Mouse (Mus musculus) Patski (cell line): ENCODE data around the gene D630045J12Rik. TPM values are rescaled to one million over a fixed set of nuclear protein-coding genes. Genes with fewer than 3 reads are reported as not detected.
A peak's percentile ranks its signal among the peaks of the same experiment; 100 is the strongest.

Source experiments
- ATAC-seq: fragments of 100-300 bp; one replicate; pipeline ENCODE4 v1.8.0; 2021
- CTCF ChIA-PET: fragments of 350-600 bp; sonication (Branson Sonifier 250); formaldehyde crosslinking; loops from one replicate; lab custom pipeline; 2022; ENCODE audit warnings: inconsistent platforms; lab: Charles Lee
- POLR2A ChIA-PET: fragments of 350-600 bp; sonication (Branson Sonifier 250); formaldehyde crosslinking; loops from one replicate; lab custom pipeline; 2022; ENCODE audit warnings: antibody characterized with exemption, inconsistent platforms; lab: Charles Lee
- DNase-seq: peaks from one replicate; pipeline ENCODE4 v3.0.0-alpha.2; 2011; ENCODE audit warnings: low read depth, low spot score
- H3K27me3 ChIP-seq: fragments of 371-371 bp; one replicate; pipeline ENCODE4 v1.5.1; 2021
- CTCF ChIP-seq: fragments of 100-300 bp; IDR thresholded peaks from one replicate; pipeline ENCODE4 v1.5.1; 2021
- in situ Hi-C: fragments of 300-500 bp; cut with MboI; formaldehyde crosslinking; loops from 3 replicates; pipeline ENCODE4 v1.11.1; 2018; ENCODE audit warnings: low pct_unique_long_range_greater_than_20kb, mixed read lengths
- polyA plus RNA-seq: library from polyadenylated mRNA; unstranded; gene quantifications from one replicate; pipeline ENCODE4 v1.2.3, GENCODE M21; 2021

The D630045J12Rik gene
- polyA plus RNA-seq, 1 experiment from 2014 or later: 6.5 TPM

GRCm38 (mm10) chr6:38160102-38160501 lies 93.7 kb downstream of the D630045J12Rik start:
- ChIA-PET POLR2A (no interaction called here), CTCF (interaction anchor here (0.6 to 2.1 kb wide), 10 partner anchors 9 to 169 kb away, joined by 3 to 9 read pairs (median 3); no protein-coding TSS in a partner anchor)
- in situ Hi-C loops: loop anchor here (25.0 kb wide), 1 partner anchor 152 kb away; no protein-coding TSS in a partner anchor
- no peaks in the 10 kb centered on the region for H3K27me3 ChIP-seq
- DNase-seq (no peak), ATAC-seq (peak; percentile 38)
- TF ChIP-seq CTCF: peak; percentile 89

- ChIA-PET POLR2A (no interaction called here), CTCF (interaction anchor here (1.0 to 2.1 kb wide), 5 partner anchors 11 to 77 kb away, joined by 3 to 6 read pairs (median 3); no protein-coding TSS in a partner anchor)
- no peak for ATAC-seq
- H3K27me3 ChIP-seq: no peaks in the 10 kb centered on the region
- no peak for TF ChIP-seq CTCF
- in situ Hi-C loops: loop anchor here (10.0 to 25.0 kb wide), 2 partner anchors 153 to 155 kb away; no protein-coding TSS in a partner anchor
- no peak for DNase-seq
Observed at GRCm38 (mm10) chr6:38159576-38159975, 94.2 kb downstream of the D630045J12Rik start.

- ChIA-PET POLR2A (no interaction called here), CTCF (no interaction called here)
- TF ChIP-seq CTCF: no peak
- ATAC-seq (no peak), DNase-seq (no peak)
- H3K27me3 ChIP-seq: no peaks in the 10 kb centered on the region
- in situ Hi-C loops: loop anchor here (10.0 to 25.0 kb wide), 2 partner anchors 153 to 154 kb away; no protein-coding TSS in a partner anchor
Observed at GRCm38 (mm10) chr6:38157925-38158324, 95.9 kb downstream of the D630045J12Rik start.

GRCm38 (mm10) chr6:38156204-38156603 lies 97.6 kb downstream of the D630045J12Rik start:
- ATAC-seq: no peak
- DNase-seq: no peak
- TF ChIP-seq CTCF: no peak
- no peaks in the 10 kb centered on the region for H3K27me3 ChIP-seq
- in situ Hi-C loops: loop anchor here (10.0 to 25.0 kb wide), 2 partner anchors 151 to 156 kb away; no protein-coding TSS in a partner anchor
- ChIA-PET POLR2A (no interaction called here), CTCF (interaction anchor here (0.8 to 1.3 kb wide), 5 partner anchors 14 to 150 kb away, joined by 3 to 4 read pairs (median 3); no protein-coding TSS in a partner anchor)

GRCm38 (mm10) chr6:38152305-38152704 lies 101.5 kb downstream of the D630045J12Rik start:
- DNase-seq (no peak), ATAC-seq (no peak)
- in situ Hi-C loops: loop anchor here (10.0 to 25.0 kb wide), 2 partner anchors 148 to 160 kb away; no protein-coding TSS in a partner anchor
- no peak for TF ChIP-seq CTCF
- no peaks in the 10 kb centered on the region for H3K27me3 ChIP-seq
- POLR2A ChIA-PET: interaction anchor here (1.0 kb wide), 1 partner anchor 15 kb away, joined by 3 read pairs; no protein-coding TSS in a partner anchor
- CTCF ChIA-PET: no interaction called here

GRCm38 (mm10) chr6:38149483-38149882 lies 104.3 kb downstream of the D630045J12Rik start:
- TF ChIP-seq CTCF: no peak
- in situ Hi-C loops: no loop called here
- ATAC-seq: no peak
- H3K27me3 ChIP-seq: no peaks in the 10 kb centered on the region
- POLR2A ChIA-PET: interaction anchor here (0.9 kb wide), 1 partner anchor 77 kb away, joined by 3 read pairs; no protein-coding TSS in a partner anchor
- CTCF ChIA-PET: interaction anchor here (1.9 kb wide), 1 partner anchor 11 kb away, joined by 9 read pairs; no protein-coding TSS in a partner anchor
- DNase-seq: no peak

- POLR2A ChIA-PET: interaction anchor here (0.9 kb wide), 1 partner anchor 76 kb away, joined by 3 read pairs; no protein-coding TSS in a partner anchor
Observed at GRCm38 (mm10) chr6:38148626-38149025, 105.2 kb downstream of the D630045J12Rik start.

GRCm38 (mm10) chr6:38147301-38147700 lies 106.5 kb downstream of the D630045J12Rik start:
- no peak for TF ChIP-seq CTCF
- ChIA-PET POLR2A (no interaction called here), CTCF (interaction anchor here (1.6 kb wide), 1 partner anchor 140 kb away, joined by 3 read pairs; no protein-coding TSS in a partner anchor)
- no peaks in the 10 kb centered on the region for H3K27me3 ChIP-seq
- in situ Hi-C loops: no loop called here
- no peak for ATAC-seq
- DNase-seq: no peak

More at GRCm38 (mm10) chr6:38148626-38149025, 105.2 kb downstream of the D630045J12Rik start:
- CTCF ChIA-PET: no interaction called here
- ATAC-seq (no peak), DNase-seq (no peak)
- no peak for TF ChIP-seq CTCF
- in situ Hi-C loops: no loop called here
- no peaks in the 10 kb centered on the region for H3K27me3 ChIP-seq

GRCm38 (mm10) chr6:38145463-38146065 lies 108.2 kb downstream of the D630045J12Rik start:
- ChIA-PET CTCF (interaction anchor here (0.6 to 0.8 kb wide), 2 partner anchors 16 to 128 kb away, joined by 3 read pairs; no protein-coding TSS in a partner anchor), POLR2A (no interaction called here)
- no peak for TF ChIP-seq CTCF
- in situ Hi-C loops: no loop called here
- no peaks in the 10 kb centered on the region for H3K27me3 ChIP-seq
- ATAC-seq: no peak
- DNase-seq: no peak

GRCm38 (mm10) chr6:38144161-38144998 lies 109.4 kb downstream of the D630045J12Rik start:
- TF ChIP-seq CTCF: no peak
- H3K27me3 ChIP-seq: no peaks in the 10 kb centered on the region
- POLR2A ChIA-PET: interaction anchor here (0.5 to 1.1 kb wide), 3 partner anchors 9 to 26 kb away, joined by 4 to 5 read pairs (median 5); no protein-coding TSS in a partner anchor
- in situ Hi-C loops: no loop called here
- DNase-seq (peak; percentile 66), ATAC-seq (peak; percentile 61)
- CTCF ChIA-PET: interaction anchor here (0.8 to 1.6 kb wide), 4 partner anchors 10 to 78 kb away, joined by 3 to 4 read pairs (median 4); no protein-coding TSS in a partner anchor
